Mouse (Mus musculus): ENCODE measurements at regions not wholly inside any gene's neighbourhood (a gene's known extent, or its start where the extent isn't known, plus 50 kb on each side); places are given as distances from the start of the nearest gene placed in this dataset.

- TF ChIP-seq CTCF (IDR thresholded peaks at IDR 0.05; ENCODE audit: insufficient read depth, low read length), result no peak
- TF ChIP-seq POLR2A (IDR thresholded peaks at IDR 0.05; ENCODE audit: borderline replicate concordance, extremely low read depth, low read depth, low read length), result no peak
These were observed 51.2 kb upstream of the Smndc1 start for GRCm38 (mm10) chr19:53441449-53442131.

All from lung, adult 2 months (tissue).